Mouse (Mus musculus): ENCODE measurements around the gene Glycam1. TPM values are rescaled to one million over a fixed set of nuclear protein-coding genes. Genes with fewer than 3 reads are reported as not detected.

Glycam1 gene
- polyA plus RNA-seq, 1 experiment: not detected

DNA sequence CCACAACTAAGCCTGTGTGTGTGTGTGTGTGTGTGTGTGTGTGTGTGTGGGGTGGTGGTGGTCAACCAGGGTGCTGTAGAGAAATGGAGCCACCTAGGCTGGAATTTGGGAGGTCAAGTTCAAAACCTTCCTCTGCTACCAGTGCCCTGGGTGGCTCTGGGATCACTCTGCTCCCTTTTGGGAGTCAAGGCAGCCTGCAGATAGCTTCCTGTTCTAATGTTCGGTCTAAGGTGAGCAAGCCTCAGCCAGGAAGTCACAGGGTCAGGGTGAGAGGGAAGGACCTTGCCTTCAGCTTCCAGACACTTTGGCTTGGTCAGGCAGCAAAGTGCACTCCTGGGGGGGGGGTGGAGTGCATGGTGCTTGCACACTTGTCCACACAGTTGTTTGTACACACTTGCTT lies 24.2 kb downstream of the Glycam1 start:
- Histone ChIP-seq H3K4me3 (replicated peaks; ENCODE audit: extremely low read depth, low read depth, low read length) (no peak overlapping the region), H3K4me1 (ENCODE audit: control insufficient read depth, insufficient read depth, low read length) (no peaks in the 10 kb centered on the region)
- 33% methylated on average over 1 of the region's 1 CpGs for WGBS
- TF ChIP-seq CTCF (IDR thresholded peaks at IDR 0.05; ENCODE audit: insufficient read depth, low read length) (no peak), POLR2A (IDR thresholded peaks at IDR 0.05; ENCODE audit: borderline replicate concordance, extremely low read depth, low read depth, low read length) (no peak)
- no peak for DNase-seq

DNA sequence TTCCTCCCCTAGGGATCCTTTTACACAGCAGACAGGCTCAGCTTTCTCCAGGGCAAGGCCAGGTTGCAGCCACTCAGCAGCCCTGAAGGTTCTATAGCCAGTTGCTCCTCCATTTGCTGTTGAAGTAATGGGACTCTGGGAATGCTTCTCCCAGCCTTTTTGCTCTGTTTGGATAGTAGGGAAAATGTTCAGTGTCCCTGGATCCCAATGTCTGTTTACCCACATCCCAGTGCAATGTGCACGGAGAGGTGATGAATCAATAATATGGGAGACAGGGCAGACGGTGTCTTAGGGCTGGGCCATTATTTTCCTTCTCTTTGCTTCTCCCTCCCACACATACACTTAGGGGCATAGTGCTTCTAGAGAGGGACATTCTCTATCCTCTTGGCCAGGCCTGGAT lies 25.6 kb downstream of the Glycam1 start:
- no peak overlapping the region for H3K4me3 ChIP-seq (replicated peaks; ENCODE audit: extremely low read depth, low read depth, low read length)
- TF ChIP-seq POLR2A (IDR thresholded peaks at IDR 0.05; ENCODE audit: borderline replicate concordance, extremely low read depth, low read depth, low read length) (no peak), CTCF (IDR thresholded peaks at IDR 0.05; ENCODE audit: insufficient read depth, low read length) (no peak)
- H3K4me1 ChIP-seq (ENCODE audit: control insufficient read depth, insufficient read depth, low read length): no peaks in the 10 kb centered on the region
- no peak for DNase-seq
- 58% methylated on average over 2 of the region's 2 CpGs for WGBS

DNA sequence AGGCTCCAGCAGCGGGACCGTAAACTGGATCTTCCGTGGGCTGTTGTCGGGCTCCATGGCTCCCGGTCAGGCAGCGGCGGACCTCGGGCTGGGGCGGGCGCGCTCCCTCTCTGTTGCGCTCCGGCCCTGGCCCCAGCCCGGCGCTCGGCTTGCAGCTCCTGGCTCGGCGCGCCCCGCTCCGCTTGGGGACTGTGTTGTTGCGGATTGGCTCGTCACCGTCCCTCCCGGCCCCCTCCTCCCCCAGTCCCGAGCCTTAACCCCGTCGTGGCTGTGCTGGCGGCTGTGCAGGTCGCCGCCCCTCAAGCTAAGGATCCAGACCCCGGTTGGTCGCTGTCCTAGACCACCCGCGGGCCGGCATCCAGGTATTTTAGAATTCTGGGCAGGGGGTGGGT lies 27.1 kb downstream of the Glycam1 start, which contains the start of gene Ppp1r1a:
Gene Ppp1r1a, minus strand, starts transcription at position 182 of the 392 bp plus-strand sequence.
- TF ChIP-seq CTCF (IDR thresholded peaks at IDR 0.05; ENCODE audit: insufficient read depth, low read length): no peak
- TF ChIP-seq POLR2A (IDR thresholded peaks at IDR 0.05; ENCODE audit: borderline replicate concordance, extremely low read depth, low read depth, low read length): no peak
- H3K4me3 ChIP-seq (replicated peaks; ENCODE audit: extremely low read depth, low read depth, low read length): peak within 1 kb of the TSS; percentile 44
- WGBS: 2% methylated on average over 36 of the region's 36 CpGs
- DNase-seq: peak; percentile 24
- H3K4me1 ChIP-seq (ENCODE audit: control insufficient read depth, insufficient read depth, low read length): no peaks in the 10 kb centered on the region

DNA sequence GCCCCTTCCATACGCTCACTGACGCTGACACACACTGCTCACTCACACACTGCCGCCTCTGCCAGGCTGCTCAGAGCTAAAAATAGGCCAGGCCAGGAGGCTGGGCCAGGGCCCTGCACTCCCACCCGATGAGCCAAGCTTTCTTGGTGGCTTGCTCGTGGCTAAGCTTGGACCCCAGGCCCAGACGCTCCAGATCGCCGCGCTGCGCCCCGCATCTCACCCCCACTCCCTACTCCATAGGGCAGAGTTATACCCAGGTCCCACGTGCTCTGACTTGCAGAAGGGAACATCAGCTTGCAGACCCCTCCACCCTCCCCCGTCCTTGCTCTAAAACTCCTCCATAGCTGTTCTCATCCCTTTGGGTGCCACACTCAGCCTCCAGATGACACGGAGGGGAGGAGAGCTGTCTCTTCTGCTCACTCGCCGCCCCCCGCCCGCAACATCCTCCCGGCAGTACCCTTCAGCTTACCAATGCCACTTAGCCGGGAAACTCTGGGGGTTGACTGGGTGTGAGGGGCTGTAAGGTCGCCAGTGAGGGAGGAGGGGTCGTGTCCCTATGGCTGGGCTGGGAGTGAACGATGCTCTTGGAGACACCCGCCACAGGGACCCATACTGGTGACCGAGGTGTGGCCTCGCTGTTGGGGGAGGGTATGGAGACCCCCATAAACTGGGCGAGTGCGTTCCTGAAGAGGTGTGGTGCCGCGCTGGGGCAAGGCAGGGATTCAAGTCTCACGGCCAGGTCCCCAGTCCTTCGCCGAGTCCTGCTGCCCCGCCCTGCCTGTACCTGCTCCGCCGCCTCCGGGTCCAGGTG lies 27.7 kb downstream of the Glycam1 start:
- peak overlapping the region; percentile 44 for H3K4me3 ChIP-seq (replicated peaks; ENCODE audit: extremely low read depth, low read depth, low read length)

DNA sequence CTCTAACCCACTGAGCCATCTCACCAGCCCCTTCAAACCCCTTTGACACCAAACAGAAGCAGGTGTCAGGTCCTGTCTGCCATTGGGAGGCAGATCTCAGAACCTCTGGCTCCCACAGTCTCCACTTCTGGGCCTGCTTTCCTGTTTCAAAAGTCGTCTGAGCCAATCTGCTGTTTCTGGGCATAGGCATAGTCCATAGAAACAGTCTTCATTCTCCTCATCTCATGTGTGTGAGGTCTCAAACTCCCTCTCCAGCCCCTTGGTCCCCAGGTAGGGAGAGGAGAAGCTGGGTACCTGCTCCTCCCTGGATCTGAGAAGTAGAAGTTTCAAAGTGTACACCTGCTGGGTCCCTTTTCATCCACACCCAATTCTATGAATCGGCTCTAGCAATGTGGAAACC lies 28.4 kb downstream of the Glycam1 start:
- Histone ChIP-seq H3K4me1 (ENCODE audit: control insufficient read depth, insufficient read depth, low read length) (no peaks in the 10 kb centered on the region), H3K4me3 (replicated peaks; ENCODE audit: extremely low read depth, low read depth, low read length) (no peak overlapping the region)
- TF ChIP-seq CTCF (IDR thresholded peaks at IDR 0.05; ENCODE audit: insufficient read depth, low read length) (no peak), POLR2A (IDR thresholded peaks at IDR 0.05; ENCODE audit: borderline replicate concordance, extremely low read depth, low read depth, low read length) (no peak)
- no peak for DNase-seq
- 42% methylated on average over 2 of the region's 2 CpGs for WGBS

More for the DNA sequence above, 27.7 kb downstream of the Glycam1 start:
- WGBS: 4% methylated on average over 37 of the region's 37 CpGs
- DNase-seq: no peak
- no peak for TF ChIP-seq POLR2A (IDR thresholded peaks at IDR 0.05; ENCODE audit: borderline replicate concordance, extremely low read depth, low read depth, low read length)
- no peak for TF ChIP-seq CTCF (IDR thresholded peaks at IDR 0.05; ENCODE audit: insufficient read depth, low read length)
- H3K4me1 ChIP-seq (ENCODE audit: control insufficient read depth, insufficient read depth, low read length): no peaks in the 10 kb centered on the region

DNA sequence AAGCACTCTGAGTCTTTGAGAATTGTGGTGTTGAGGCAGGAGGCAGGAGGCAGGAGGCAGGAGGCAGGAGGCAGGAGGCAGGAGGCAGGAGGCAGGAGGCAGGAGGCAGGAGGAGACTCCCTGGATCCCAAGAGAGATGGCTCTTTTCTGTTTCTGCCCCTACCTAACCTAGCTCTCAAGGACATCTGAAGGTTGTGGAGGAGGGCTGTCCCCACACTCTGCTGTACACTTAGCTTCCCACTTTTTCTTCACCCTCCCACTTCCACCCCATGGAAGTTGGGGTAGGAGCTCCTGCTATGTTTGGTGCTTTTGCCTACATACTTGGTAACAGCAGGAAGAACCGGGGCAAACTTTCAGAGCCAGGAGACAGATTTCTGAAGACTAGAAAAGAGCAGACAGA lies 29.1 kb downstream of the Glycam1 start:
- Histone ChIP-seq H3K4me1 (ENCODE audit: control insufficient read depth, insufficient read depth, low read length) (no peaks in the 10 kb centered on the region), H3K4me3 (replicated peaks; ENCODE audit: extremely low read depth, low read depth, low read length) (no peak overlapping the region)
- DNase-seq: no peak
- WGBS: 54% methylated on average over 1 of the region's 1 CpGs
- no peak for TF ChIP-seq CTCF (IDR thresholded peaks at IDR 0.05; ENCODE audit: insufficient read depth, low read length)
- no peak for TF ChIP-seq POLR2A (IDR thresholded peaks at IDR 0.05; ENCODE audit: borderline replicate concordance, extremely low read depth, low read depth, low read length)

DNA sequence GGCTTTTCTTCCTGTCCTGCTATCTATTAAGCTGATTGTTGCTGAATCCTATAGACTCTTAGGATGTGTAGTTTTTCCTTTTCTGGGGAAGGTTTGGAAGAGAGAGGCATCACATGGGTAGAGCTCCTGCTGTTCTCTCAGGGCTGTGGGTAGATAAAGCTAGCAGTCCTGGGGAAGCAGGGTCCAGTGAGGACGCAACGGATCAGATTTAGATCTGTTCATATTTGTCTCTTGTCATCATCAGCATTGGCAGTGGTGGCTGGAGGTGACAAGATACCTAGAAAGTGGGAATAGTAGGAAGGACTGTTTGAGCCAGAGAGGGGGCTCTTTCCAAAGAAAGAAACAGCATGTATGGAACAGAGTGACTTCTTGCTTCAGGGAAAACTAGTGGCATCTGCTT lies 29.9 kb downstream of the Glycam1 start:
- no peak for DNase-seq
- H3K4me3 ChIP-seq (replicated peaks; ENCODE audit: extremely low read depth, low read depth, low read length): no peak overlapping the region
- WGBS: 79% methylated on average over 2 of the region's 2 CpGs
- TF ChIP-seq POLR2A (IDR thresholded peaks at IDR 0.05; ENCODE audit: borderline replicate concordance, extremely low read depth, low read depth, low read length): no peak
- no peak for TF ChIP-seq CTCF (IDR thresholded peaks at IDR 0.05; ENCODE audit: insufficient read depth, low read length)
- H3K4me1 ChIP-seq (ENCODE audit: control insufficient read depth, insufficient read depth, low read length): no peaks in the 10 kb centered on the region

DNA sequence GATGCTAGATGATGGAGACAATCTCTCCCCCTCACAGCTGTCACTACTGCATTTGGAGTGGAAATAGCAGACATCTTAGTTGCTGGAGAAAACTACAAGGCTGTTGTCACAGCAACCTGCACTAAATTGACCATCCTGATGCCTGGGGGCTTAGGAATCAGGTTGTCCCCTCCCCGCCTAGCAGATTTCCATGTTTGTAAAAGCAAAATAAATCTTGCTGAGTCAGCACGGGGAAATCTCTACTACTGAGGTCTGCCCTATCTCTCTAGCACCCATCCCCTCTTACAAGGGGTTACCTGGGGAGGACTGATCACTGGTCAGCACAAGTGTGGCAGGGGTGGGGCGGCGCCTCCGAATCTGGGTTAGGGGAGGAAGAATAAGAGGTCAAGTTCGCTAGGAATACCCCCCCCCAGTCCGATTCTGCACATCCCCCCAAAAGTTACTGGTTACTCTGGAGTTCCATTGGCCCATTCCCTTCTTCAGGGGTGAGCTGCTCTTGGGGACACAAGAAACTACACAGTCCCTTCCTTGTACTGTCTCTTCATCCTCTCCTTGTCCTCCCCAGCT lies 30.7 kb downstream of the Glycam1 start:
- WGBS: 82% methylated on average over 7 of the region's 7 CpGs

DNA sequence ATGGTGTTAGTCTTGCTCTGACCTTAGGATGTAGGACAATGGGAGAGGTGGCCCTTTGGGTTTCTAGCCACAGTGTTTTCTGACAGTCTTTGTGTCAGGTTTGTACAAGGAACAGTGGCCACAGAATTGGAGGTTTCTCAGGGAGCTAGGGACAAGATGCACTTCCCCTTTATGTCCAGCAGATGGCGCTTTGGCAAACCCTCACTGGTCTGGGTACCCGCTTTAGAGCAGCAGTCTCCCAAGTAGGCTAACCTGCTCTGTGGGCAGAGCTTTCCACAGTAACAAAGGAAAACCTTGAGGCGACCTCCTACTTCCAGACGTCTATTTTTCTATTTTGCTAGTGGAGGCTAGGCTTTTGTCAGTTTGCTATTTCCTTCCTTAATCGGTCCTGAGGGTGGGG lies 34.5 kb downstream of the Glycam1 start:
- peak; percentile 95 for TF ChIP-seq CTCF (IDR thresholded peaks at IDR 0.05; ENCODE audit: insufficient read depth, low read length)
- no peak for TF ChIP-seq POLR2A (IDR thresholded peaks at IDR 0.05; ENCODE audit: borderline replicate concordance, extremely low read depth, low read depth, low read length)
- Histone ChIP-seq H3K4me3 (replicated peaks; ENCODE audit: extremely low read depth, low read depth, low read length) (no peak overlapping the region), H3K4me1 (ENCODE audit: control insufficient read depth, insufficient read depth, low read length) (no peaks in the 10 kb centered on the region)
- 5% methylated on average over 5 of the region's 5 CpGs for WGBS
- peak; percentile 36 for DNase-seq

More for the DNA sequence above, 30.7 kb downstream of the Glycam1 start:
- no peaks in the 10 kb centered on the region for H3K4me1 ChIP-seq (ENCODE audit: control insufficient read depth, insufficient read depth, low read length)
- TF ChIP-seq CTCF (IDR thresholded peaks at IDR 0.05; ENCODE audit: insufficient read depth, low read length) (no peak), POLR2A (IDR thresholded peaks at IDR 0.05; ENCODE audit: borderline replicate concordance, extremely low read depth, low read depth, low read length) (no peak)
- DNase-seq: no peak
- no peak overlapping the region for H3K4me3 ChIP-seq (replicated peaks; ENCODE audit: extremely low read depth, low read depth, low read length)

DNA sequence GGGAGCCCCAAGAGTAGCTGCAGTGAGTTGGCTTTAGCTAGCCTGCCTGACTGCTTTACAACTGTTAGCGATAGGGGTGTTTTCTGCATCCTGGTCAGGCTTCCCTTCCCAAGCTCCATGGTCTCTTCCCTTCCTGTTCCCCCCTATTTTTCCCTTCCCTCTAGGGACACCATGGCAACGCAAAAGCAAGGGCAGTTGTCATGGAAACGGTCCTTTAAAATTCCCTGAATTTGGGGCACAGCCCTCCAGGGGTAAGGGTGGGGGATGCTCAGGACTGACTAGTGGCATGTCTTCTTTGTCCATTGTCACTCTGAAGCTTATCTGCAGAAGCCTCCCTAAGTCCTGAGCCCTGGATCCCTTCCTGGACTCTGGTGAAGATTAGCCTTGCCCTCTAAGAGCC lies 41.7 kb downstream of the Glycam1 start:
- DNase-seq: no peak
- 69% methylated on average over 3 of the region's 3 CpGs for WGBS
- H3K4me3 ChIP-seq (replicated peaks; ENCODE audit: extremely low read depth, low read depth, low read length): no peak overlapping the region

More for the DNA sequence above, 41.7 kb downstream of the Glycam1 start:
- TF ChIP-seq CTCF (IDR thresholded peaks at IDR 0.05; ENCODE audit: insufficient read depth, low read length) (no peak), POLR2A (IDR thresholded peaks at IDR 0.05; ENCODE audit: borderline replicate concordance, extremely low read depth, low read depth, low read length) (no peak)
- H3K4me1 ChIP-seq (ENCODE audit: control insufficient read depth, insufficient read depth, low read length): no peaks in the 10 kb centered on the region
